Comparison of ENCODE assay signal across 16 mouse cellular contexts in the genomic region with DNA sequence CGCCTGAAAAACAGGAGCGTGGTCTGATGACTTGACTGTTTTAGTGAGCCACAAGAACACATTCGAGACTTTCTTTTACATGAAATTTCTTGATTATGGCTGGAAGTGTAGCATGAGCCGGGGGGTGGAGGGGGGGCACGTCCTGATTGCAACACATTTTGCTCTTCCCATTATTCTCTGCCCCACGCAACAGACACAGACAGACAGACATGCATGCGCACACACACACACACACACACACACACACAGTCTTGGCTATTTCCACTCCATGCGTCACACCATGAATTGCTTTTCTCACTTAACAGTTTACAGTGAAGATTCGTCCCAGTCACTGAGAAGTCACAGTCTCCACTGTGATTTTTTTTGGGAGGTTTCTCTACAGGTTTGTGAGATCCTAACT.
"Had no signal": no experiment of that assay in that cellular context is flagged by ENCODE, and none has a peak within 500 bp of the region (broad histone marks: within the 10 kb centered on the region; RNA-seq: fewer than 3 reads in every experiment).

No protein-coding gene starts in this region.

- H3K9ac ChIP-seq: liver, embryonic 13.5 days; liver, embryonic 15.5 days; liver, postnatal 0 days; midbrain, embryonic 13.5 days; midbrain, embryonic 15.5 days; neural tube, embryonic 12.5 days had no signal

- H3K27me3 ChIP-seq: liver, embryonic 13.5 days; liver, embryonic 15.5 days; megakaryocyte, embryonic 14.5 days; midbrain, embryonic 13.5 days; midbrain, embryonic 15.5 days; neural tube, embryonic 12.5 days had no signal

- H3K27ac ChIP-seq: liver, embryonic 13.5 days; liver, embryonic 15.5 days; macrophage; midbrain, embryonic 13.5 days; midbrain, embryonic 15.5 days; neural tube, embryonic 12.5 days had no signal

- ATAC-seq: liver, postnatal 0 days; midbrain, embryonic 13.5 days; midbrain, embryonic 15.5 days had no signal

- DNase-seq: liver, embryonic 13.5 days; liver, postnatal 0 days; lung, adult 2 months; lung, postnatal 10 days; lung, postnatal 36 days; right cerebral cortex, postnatal 14 days; thymus, postnatal 14 days; thymus, postnatal 36 days had no signal

- H3K4me3 ChIP-seq: liver, embryonic 13.5 days; liver, embryonic 15.5 days; megakaryocyte, embryonic 14.5 days; midbrain, embryonic 13.5 days; midbrain, embryonic 15.5 days; neural tube, embryonic 12.5 days had no signal

- H3K36me3 ChIP-seq: liver, embryonic 13.5 days; liver, embryonic 15.5 days; midbrain, embryonic 13.5 days; midbrain, embryonic 15.5 days; neural tube, embryonic 12.5 days had no signal

- H3K9me3 ChIP-seq: liver, embryonic 13.5 days; liver, embryonic 15.5 days; midbrain, embryonic 13.5 days; midbrain, embryonic 15.5 days; neural tube, embryonic 12.5 days had no signal

- H3K4me1 ChIP-seq: liver, embryonic 13.5 days; liver, embryonic 15.5 days; megakaryocyte, embryonic 14.5 days; midbrain, embryonic 13.5 days; midbrain, embryonic 15.5 days; neural tube, embryonic 12.5 days had no signal

- H3K4me2 ChIP-seq: liver, embryonic 11.5 days; liver, embryonic 13.5 days; liver, embryonic 15.5 days; midbrain, embryonic 11.5 days; midbrain, embryonic 13.5 days; midbrain, embryonic 15.5 days; neural tube, embryonic 12.5 days had no signal
